Mouse (Mus musculus) small intestine, adult 2 months (tissue): Measurements from ENCODE around the gene Elovl7.

Source experiments
- CTCF ChIP-seq: fragments of 200-500 bp; IDR thresholded peaks from 2 replicates; pipeline ENCODE4 v1.5.1; 2012; ENCODE audit warnings: low read depth, mild to moderate bottlenecking, control low read depth, inconsistent platforms, low read length, moderate library complexity, mixed read lengths; ENCODE audit not compliant: insufficient replicate concordance, insufficient read length; ENCODE audit errors: extremely low read depth
- POLR2A ChIP-seq: fragments of 200-500 bp; IDR thresholded peaks from 2 replicates; pipeline ENCODE4 v1.6.1; 2012; ENCODE audit warnings: low read depth, mild to moderate bottlenecking, control low read depth, inconsistent platforms, low read length, moderate library complexity

- no peak for TF ChIP-seq POLR2A
- no peak for TF ChIP-seq CTCF
These were observed 109.9 kb downstream of the Elovl7 start for GRCm38 (mm10) chr13:108323866-108324829.
